30 mouse cellular contexts compared by ENCODE assay signal in the genomic region with DNA sequence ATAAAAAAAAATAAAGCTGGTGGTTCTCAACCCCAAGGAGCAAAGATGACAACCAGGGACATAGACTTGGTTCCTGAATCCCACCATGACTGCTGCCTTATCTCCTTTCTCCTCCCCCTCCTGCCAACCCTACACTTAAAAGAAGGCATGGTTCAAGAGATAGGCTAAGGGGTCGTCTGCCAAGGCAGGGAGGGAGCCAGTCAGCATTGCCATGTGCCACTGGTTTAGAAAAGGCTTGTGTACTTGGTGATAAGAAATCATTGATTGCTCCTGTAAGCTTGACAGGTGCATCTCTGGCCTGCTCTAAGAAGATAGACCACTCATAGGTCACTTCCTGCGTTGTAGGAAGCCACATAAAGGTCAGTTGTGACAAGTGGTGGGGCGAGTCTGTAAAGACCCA. TPM values are rescaled to one million over a fixed set of nuclear protein-coding genes. Genes with fewer than 3 reads are reported as not detected.
DNase-seq lines count a peak whose midpoint lies in the region; ATAC-seq and TF ChIP-seq lines count a peak whose summit lies in the region.
"Had no signal": no experiment of that assay in that cellular context is flagged by ENCODE, and none has a peak within 500 bp of the region (broad histone marks: within the 10 kb centered on the region; RNA-seq: fewer than 3 reads in every experiment).

No protein-coding gene starts in this region.

- no peak for TF ChIP-seq CTCF in liver, embryonic 14.5 days (IDR thresholded peaks at IDR 0.05; ENCODE audit: low read depth)

- TF ChIP-seq EP300 in liver, embryonic 14.5 days (IDR thresholded peaks at IDR 0.05; ENCODE audit: low read depth) = peak; percentile 86

- no peaks in the 10 kb centered on the region for H3K27me3 ChIP-seq in heart, embryonic 10.5 days (ENCODE audit: insufficient read depth, poor library complexity, severe bottlenecking)
- no peaks in the 10 kb centered on the region for H3K27me3 ChIP-seq in liver, embryonic 14.5 days (ENCODE audit: control insufficient read depth, insufficient read depth, low read length)
- no peaks in the 10 kb centered on the region for H3K27me3 ChIP-seq in forebrain, embryonic 12.5 days
- H3K27me3 ChIP-seq: heart, embryonic 13.5 days; hindbrain, embryonic 15.5 days; limb, embryonic 15.5 days; lung, embryonic 15.5 days had no signal

- peaks cover 52% of the 10 kb centered on the region for H3K4me1 ChIP-seq in heart, embryonic 10.5 days
- H3K4me1 ChIP-seq in liver, embryonic 14.5 days (replicated peaks; ENCODE audit: control insufficient read depth in 2 of 2, insufficient read depth in 2 of 2, low read length in 1 of 2) = peaks cover 51 to 62% of the 10 kb centered on the region in 2 experiments
- peaks cover 40% of the 10 kb centered on the region for H3K4me1 ChIP-seq in forebrain, embryonic 12.5 days

- H3K4me3 ChIP-seq in heart, embryonic 10.5 days = no peak overlapping the region
- H3K4me3 ChIP-seq in liver, embryonic 14.5 days (ENCODE audit: insufficient read depth in 1 of 2, low read depth in 2 of 2, low read length in 2 of 2) = peak overlapping the region in 1 of 2 experiments; percentile 94; a peak in 1 of 4 replicates
- no peak overlapping the region for H3K4me3 ChIP-seq in forebrain, embryonic 12.5 days (replicated peaks)
- H3K4me3 ChIP-seq: heart, adult 2 months; heart, embryonic 13.5 days; hindbrain, embryonic 10.5 days; hindbrain, embryonic 15.5 days; limb, embryonic 10.5 days; limb, embryonic 15.5 days; lung, embryonic 15.5 days; midbrain, embryonic 10.5 days had no signal

- H3K9me3 ChIP-seq in heart, embryonic 10.5 days = no peaks in the 10 kb centered on the region
- no peaks in the 10 kb centered on the region for H3K9me3 ChIP-seq in liver, embryonic 14.5 days (ENCODE audit: control insufficient read depth, low read length)
- no peaks in the 10 kb centered on the region for H3K9me3 ChIP-seq in forebrain, embryonic 12.5 days
- H3K9me3 ChIP-seq: heart, embryonic 13.5 days; hindbrain, embryonic 10.5 days; hindbrain, embryonic 15.5 days; limb, embryonic 10.5 days; limb, embryonic 15.5 days; lung, embryonic 15.5 days; midbrain, embryonic 10.5 days had no signal

- H3K36me3 ChIP-seq in heart, embryonic 10.5 days = peaks cover 37% of the 10 kb centered on the region
- H3K36me3 ChIP-seq in liver, embryonic 14.5 days (replicated peaks; ENCODE audit: control insufficient read depth, insufficient read depth, low read depth) = peaks cover 22% of the 10 kb centered on the region
- peaks cover 26% of the 10 kb centered on the region for H3K36me3 ChIP-seq in forebrain, embryonic 12.5 days (replicated peaks)

- intact Hi-C loops in heart, postnatal 14 days (cut with DNase I) = no loop called here

- 0 out of 2 replicates have a peak overlapping the region, but pooled peaks have one; percentile 22 for H3K27ac ChIP-seq in heart, embryonic 10.5 days
- H3K27ac ChIP-seq in liver, embryonic 14.5 days = peak overlapping the region; percentile 88
- H3K27ac ChIP-seq in forebrain, embryonic 12.5 days = no peak overlapping the region
- H3K27ac ChIP-seq: heart, adult 2 months; heart, embryonic 13.5 days; hindbrain, embryonic 10.5 days; hindbrain, embryonic 15.5 days; limb, embryonic 10.5 days; limb, embryonic 15.5 days; lung, embryonic 15.5 days; midbrain, embryonic 10.5 days had no signal

- peak overlapping the region; percentile 51 for H3K9ac ChIP-seq in liver, embryonic 14.5 days (replicated peaks)
- no peak overlapping the region for H3K9ac ChIP-seq in forebrain, embryonic 12.5 days
- H3K9ac ChIP-seq: forebrain, postnatal 0 days; heart, embryonic 13.5 days; hindbrain, embryonic 15.5 days; limb, embryonic 15.5 days; lung, embryonic 15.5 days had no signal

- no peak for DNase-seq in heart, embryonic 10.5 days (ENCODE audit: low spot score)
- no peak for DNase-seq in heart, postnatal 14 days
- peak in 2 of 3 experiments; percentile 66 to 68 for DNase-seq in liver, embryonic 14.5 days (ENCODE audit: low read depth in 3 of 3, low spot score in 3 of 3)
- no peak for DNase-seq in layer of hippocampus, adult 11-12 months (ENCODE audit: low spot score)
- DNase-seq: adrenal gland, adult 2 months; adrenal gland, postnatal 36 days; cerebellum, adult 2 months; forebrain, postnatal 0 days; heart, adult 2 months; heart, postnatal 10 days; kidney, adult 8-10 months; kidney, postnatal 10 days; layer of hippocampus, adult 9-11 months; lung, postnatal 36 days; spleen, adult 18-20 months; thymus, adult 2 months; thymus, postnatal 4 days had no signal

- WGBS in heart, embryonic 10.5 days = 40% methylated on average over 3 of the region's 3 CpGs
- 10% methylated on average over 3 of the region's 3 CpGs for WGBS in liver, embryonic 14.5 days (ENCODE audit: insufficient replicate concordance)
- WGBS in forebrain, embryonic 12.5 days = 84% methylated on average over 3 of the region's 3 CpGs

- H3K4me2 ChIP-seq in liver, embryonic 14.5 days (ENCODE audit: low read depth) = peak overlapping the region; percentile 95
- H3K4me2 ChIP-seq in forebrain, embryonic 12.5 days = no peak overlapping the region
- H3K4me2 ChIP-seq: hindbrain, embryonic 15.5 days; limb, embryonic 15.5 days; lung, embryonic 15.5 days had no signal

- peak; percentile 21; the same call in 1 of the 2 replicates for ATAC-seq in common myeloid progenitor, adult 5-6 weeks (replicated peaks; ENCODE audit: low read depth, poor library complexity, severe bottlenecking)
- peak; percentile 44 for ATAC-seq in liver, embryonic 14.5 days (ENCODE audit: insufficient read depth)
- ATAC-seq in megakaryocyte-erythroid progenitor cell, adult 5-6 weeks (replicated peaks; ENCODE audit: low FRiP score, low TSS enrichment, poor library complexity, severe bottlenecking) = peak; percentile 55
- ATAC-seq in forebrain, embryonic 12.5 days (ENCODE audit: low FRiP score) = no peak
- ATAC-seq: activated CD4-positive, CD25-positive, alpha-beta regulatory T cell, adult 4 months; forebrain, postnatal 0 days; inflammation-experienced regulatory T-cells, adult 6 months; midbrain, embryonic 16.5 days had no signal

RNA-seq across cellular contexts. Expression of a gene that starts 4.9 kb away (rescaled TPM):
- polyA plus RNA-seq in heart, embryonic 10.5 days (2016; fragmentation: Nextera tagmentation; extraction: Ambion mirVana) = 38.1 and 38.3 TPM in 2 replicates
- 10 to 100 TPM; 30.3 to 33.2 TPM for total RNA-seq in heart, postnatal 14 days (2021)
- total RNA-seq in common myeloid progenitor, adult 5-6 weeks (2017) = 55.1 and 66.9 TPM in 2 replicates
- 23.5 and 23.7 TPM in 2 replicates for polyA plus RNA-seq in liver, embryonic 14.5 days (2012; rRNA removed)
- 22.6 and 28.2 TPM in 2 replicates for polyA plus RNA-seq in liver, embryonic 14.5 days (2014; fragmentation: Nextera tagmentation; extraction: Ambion mirVana)
- total RNA-seq in megakaryocyte-erythroid progenitor cell, adult 5-6 weeks (2014; fragmentation: Nextera tagmentation) = 73.3 and 79.3 TPM in 2 replicates
- total RNA-seq in megakaryocyte-erythroid progenitor cell, adult 5-6 weeks (2017) = 99.5 and 126 TPM in 2 replicates
- polyA plus RNA-seq in forebrain, embryonic 12.5 days (2016; fragmentation: Nextera tagmentation; extraction: Ambion mirVana) = 51.5 and 55.7 TPM in 2 replicates

RNA-seq across cellular contexts. Expression of a gene that starts 7.8 kb away (rescaled TPM):
- polyA plus RNA-seq in heart, embryonic 10.5 days (2016; fragmentation: Nextera tagmentation; extraction: Ambion mirVana) = 18.4 and 21.0 TPM in 2 replicates
- 10 to 100 TPM; 28.1 to 30.9 TPM for total RNA-seq in heart, postnatal 14 days (2021)
- total RNA-seq in common myeloid progenitor, adult 5-6 weeks (2017) = 28.5 and 40.3 TPM in 2 replicates
- polyA plus RNA-seq in liver, embryonic 14.5 days (2012; rRNA removed) = 19.7 and 21.4 TPM in 2 replicates
- polyA plus RNA-seq in liver, embryonic 14.5 days (2014; fragmentation: Nextera tagmentation; extraction: Ambion mirVana) = 13.0 and 13.2 TPM in 2 replicates
- total RNA-seq in megakaryocyte-erythroid progenitor cell, adult 5-6 weeks (2014; fragmentation: Nextera tagmentation) = 43.6 and 59.8 TPM in 2 replicates
- 43.8 and 49.8 TPM in 2 replicates for total RNA-seq in megakaryocyte-erythroid progenitor cell, adult 5-6 weeks (2017)
- 24.1 and 24.5 TPM in 2 replicates for polyA plus RNA-seq in forebrain, embryonic 12.5 days (2016; fragmentation: Nextera tagmentation; extraction: Ambion mirVana)

RNA-seq across cellular contexts. Expression of a gene that starts 24.9 kb away (rescaled TPM):
- polyA plus RNA-seq in heart, embryonic 10.5 days (2016; fragmentation: Nextera tagmentation; extraction: Ambion mirVana) = 258 and 286 TPM in 2 replicates
- total RNA-seq in heart, postnatal 14 days (2021) = 100 to 1,000 TPM; 109 to 139 TPM
- total RNA-seq in common myeloid progenitor, adult 5-6 weeks (2017) = 92.2 and 93.2 TPM in 2 replicates
- 51.1 and 58.4 TPM in 2 replicates for polyA plus RNA-seq in liver, embryonic 14.5 days (2012; rRNA removed)
- 142 and 148 TPM in 2 replicates for polyA plus RNA-seq in liver, embryonic 14.5 days (2014; fragmentation: Nextera tagmentation; extraction: Ambion mirVana)
- 195 and 205 TPM in 2 replicates for total RNA-seq in megakaryocyte-erythroid progenitor cell, adult 5-6 weeks (2014; fragmentation: Nextera tagmentation)
- 85.4 and 108 TPM in 2 replicates for total RNA-seq in megakaryocyte-erythroid progenitor cell, adult 5-6 weeks (2017)
- 266 and 274 TPM in 2 replicates for polyA plus RNA-seq in forebrain, embryonic 12.5 days (2016; fragmentation: Nextera tagmentation; extraction: Ambion mirVana)

RNA-seq across cellular contexts. Expression of a gene that starts 36.5 kb away (rescaled TPM):
- 42.9 and 48.9 TPM in 2 replicates for polyA plus RNA-seq in heart, embryonic 10.5 days (2016; fragmentation: Nextera tagmentation; extraction: Ambion mirVana)
- 10 to 100 TPM; 24.7 to 24.9 TPM for total RNA-seq in heart, postnatal 14 days (2021)
- total RNA-seq in common myeloid progenitor, adult 5-6 weeks (2017) = 46.7 and 51.4 TPM in 2 replicates
- 4.0 and 4.6 TPM in 2 replicates for polyA plus RNA-seq in liver, embryonic 14.5 days (2012; rRNA removed)
- 13.4 and 15.7 TPM in 2 replicates for polyA plus RNA-seq in liver, embryonic 14.5 days (2014; fragmentation: Nextera tagmentation; extraction: Ambion mirVana)
- total RNA-seq in megakaryocyte-erythroid progenitor cell, adult 5-6 weeks (2014; fragmentation: Nextera tagmentation) = 18.3 and 32.9 TPM in 2 replicates
- 57.0 and 65.7 TPM in 2 replicates for total RNA-seq in megakaryocyte-erythroid progenitor cell, adult 5-6 weeks (2017)
- 89.3 and 90.6 TPM in 2 replicates for polyA plus RNA-seq in forebrain, embryonic 12.5 days (2016; fragmentation: Nextera tagmentation; extraction: Ambion mirVana)

RNA-seq across cellular contexts. Expression of a gene that starts 36.8 kb away (rescaled TPM):
- 0.55 and 1.1 TPM in 2 replicates for polyA plus RNA-seq in heart, embryonic 10.5 days (2016; fragmentation: Nextera tagmentation; extraction: Ambion mirVana)
- 1 to 10 TPM; 1.4 to 2.1 TPM for total RNA-seq in heart, postnatal 14 days (2021)
- total RNA-seq in common myeloid progenitor, adult 5-6 weeks (2017) = 2.8 and 2.9 TPM in 2 replicates
- polyA plus RNA-seq in liver, embryonic 14.5 days (2012; rRNA removed) = 0.26 and 0.35 TPM in 2 replicates
- polyA plus RNA-seq in liver, embryonic 14.5 days (2014; fragmentation: Nextera tagmentation; extraction: Ambion mirVana) = 0.06 TPM in 1 of 2 replicates, not detected in the other
- 1.1 and 11.4 TPM in 2 replicates for total RNA-seq in megakaryocyte-erythroid progenitor cell, adult 5-6 weeks (2014; fragmentation: Nextera tagmentation)
- total RNA-seq in megakaryocyte-erythroid progenitor cell, adult 5-6 weeks (2017) = 2.2 TPM in 1 of 2 replicates, not detected in the other
- 5.1 and 5.4 TPM in 2 replicates for polyA plus RNA-seq in forebrain, embryonic 12.5 days (2016; fragmentation: Nextera tagmentation; extraction: Ambion mirVana)

Comparison
In these comparisons a context has a peak if more than half of its experiments do, and no peak if none do; other contexts are left out.
1. DNase-seq: peak in liver, embryonic 14.5 days (2 of 3); none in heart, embryonic 10.5 days (single experiment), heart, postnatal 14 days (0 of 2) and layer of hippocampus, adult 11-12 months (single experiment).